Mouse (Mus musculus): Measurements from ENCODE around the gene Rspry1. TPM values are rescaled to one million over a fixed set of nuclear protein-coding genes. Genes with fewer than 3 reads are reported as not detected.

Gene Rspry1
- total and polyA plus RNA-seq, 2 experiments from 2014 or later, result 31.4 to 36.1 TPM

- TF ChIP-seq CTCF (IDR thresholded peaks at IDR 0.05; ENCODE audit: low read depth), result no peak
- H3K27ac ChIP-seq, result no peak overlapping the region
- no peak overlapping the region for H3K4me2 ChIP-seq (ENCODE audit: low read depth, low read length)
- no peak for ATAC-seq
- no peak overlapping the region for H3K4me3 ChIP-seq (ENCODE audit: low read length)
- H3K9me3 ChIP-seq (ENCODE audit: low read length), result no peaks in the 10 kb centered on the region
- peaks cover 49% of the 10 kb centered on the region for H3K36me3 ChIP-seq (ENCODE audit: insufficient read depth, low read length)
- no peaks in the 10 kb centered on the region for H3K27me3 ChIP-seq (ENCODE audit: insufficient read depth, low read length)
- H3K4me1 ChIP-seq (ENCODE audit: insufficient read depth, low read length), result no peaks in the 10 kb centered on the region
- H3K9ac ChIP-seq (replicated peaks; ENCODE audit: low read length), result no peak overlapping the region
- no peak for DNase-seq (ENCODE audit: low spot score)
Measured at GRCm38 (mm10) chr8:94634211-94634610, 32.5 kb downstream of the Rspry1 start.

- no peak overlapping the region for H3K27ac ChIP-seq
- peaks cover 60% of the 10 kb centered on the region for H3K36me3 ChIP-seq (ENCODE audit: insufficient read depth, low read length)
- no peaks in the 10 kb centered on the region for H3K4me1 ChIP-seq (ENCODE audit: insufficient read depth, low read length)
- WGBS, result 92% methylated on average over 2 of the region's 2 CpGs
- no peaks in the 10 kb centered on the region for H3K9me3 ChIP-seq (ENCODE audit: low read length)
- no peak overlapping the region for H3K9ac ChIP-seq (replicated peaks; ENCODE audit: low read length)
- H3K4me2 ChIP-seq (ENCODE audit: low read depth, low read length), result no peak overlapping the region
- no peak overlapping the region for H3K4me3 ChIP-seq (ENCODE audit: low read length)
- TF ChIP-seq CTCF (IDR thresholded peaks at IDR 0.05; ENCODE audit: low read depth), result no peak
- DNase-seq (ENCODE audit: low spot score) (no peak), ATAC-seq (no peak)
- no peaks in the 10 kb centered on the region for H3K27me3 ChIP-seq (ENCODE audit: insufficient read depth, low read length)
Measured at GRCm38 (mm10) chr8:94641183-94641582, 39.4 kb downstream of the Rspry1 start.

DNA sequence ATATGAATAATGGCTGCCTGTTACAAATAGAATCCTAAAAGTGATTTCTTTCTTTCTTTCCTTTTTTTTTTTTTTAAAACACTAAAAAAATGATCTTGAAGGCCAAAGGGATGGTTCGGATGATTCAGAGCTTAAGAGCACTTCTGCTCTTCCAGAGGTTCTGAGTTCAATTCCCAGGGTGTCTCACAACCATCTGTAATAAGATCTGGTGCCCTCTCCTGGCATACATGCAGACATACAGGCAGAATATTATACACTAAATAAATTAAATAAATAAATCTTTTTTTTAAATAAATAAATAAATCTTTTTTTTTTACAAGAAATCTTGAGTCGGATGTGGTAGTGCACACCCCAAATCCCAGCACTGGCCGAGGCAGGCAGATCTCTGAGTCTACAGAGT, 40.2 kb downstream of the Rspry1 start:
- ATAC-seq (no peak), DNase-seq (ENCODE audit: low spot score) (peak; percentile 6)
- no peak overlapping the region for H3K27ac ChIP-seq
- no peak overlapping the region for H3K4me2 ChIP-seq (ENCODE audit: low read depth, low read length)
- H3K4me3 ChIP-seq (ENCODE audit: low read length), result no peak overlapping the region
- no peak for TF ChIP-seq CTCF (IDR thresholded peaks at IDR 0.05; ENCODE audit: low read depth)
- no peaks in the 10 kb centered on the region for H3K4me1 ChIP-seq (ENCODE audit: insufficient read depth, low read length)
- peaks cover 60% of the 10 kb centered on the region for H3K36me3 ChIP-seq (ENCODE audit: insufficient read depth, low read length)
- 91% methylated on average over 3 of the region's 3 CpGs for WGBS
- no peaks in the 10 kb centered on the region for H3K27me3 ChIP-seq (ENCODE audit: insufficient read depth, low read length)
- H3K9ac ChIP-seq (replicated peaks; ENCODE audit: low read length), result no peak overlapping the region
- no peaks in the 10 kb centered on the region for H3K9me3 ChIP-seq (ENCODE audit: low read length)

DNA sequence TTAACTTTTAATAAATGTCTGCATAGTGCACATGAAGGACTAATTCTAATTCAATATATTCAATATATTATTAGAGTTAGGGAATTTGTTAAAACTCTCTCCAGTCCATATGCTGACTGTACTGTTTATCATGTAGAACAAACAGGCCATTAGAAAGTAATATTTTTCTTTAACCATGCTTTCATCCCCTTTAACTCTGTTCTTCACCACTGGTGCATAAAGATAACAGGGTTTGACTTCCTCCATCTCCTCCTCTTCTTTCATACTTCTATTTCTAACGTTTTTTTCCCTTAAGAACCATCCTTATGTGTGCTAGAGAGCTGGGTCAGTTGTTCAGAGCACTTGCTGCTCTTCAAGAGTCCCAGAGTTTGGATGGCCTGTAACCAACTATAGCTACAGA, 43.5 kb downstream of the Rspry1 start:
- DNase-seq (ENCODE audit: low spot score), result no peak
- Histone ChIP-seq H3K9ac (replicated peaks; ENCODE audit: low read length) (no peak overlapping the region), H3K9me3 (ENCODE audit: low read length) (no peaks in the 10 kb centered on the region), H3K27ac (no peak overlapping the region), H3K27me3 (ENCODE audit: insufficient read depth, low read length) (no peaks in the 10 kb centered on the region), H3K4me2 (ENCODE audit: low read depth, low read length) (no peak overlapping the region), H3K4me3 (ENCODE audit: low read length) (no peak overlapping the region), H3K4me1 (ENCODE audit: insufficient read depth, low read length) (no peaks in the 10 kb centered on the region), H3K36me3 (ENCODE audit: insufficient read depth, low read length) (peaks cover 42% of the 10 kb centered on the region)
- ATAC-seq, result no peak
- 64% methylated on average over 1 of the region's 1 CpGs for WGBS
- no peak for TF ChIP-seq CTCF (IDR thresholded peaks at IDR 0.05; ENCODE audit: low read depth)

- WGBS, result 84% methylated on average over 3 of the region's 3 CpGs
- H3K27ac ChIP-seq, result no peak overlapping the region
- no peak for ATAC-seq
Measured at GRCm38 (mm10) chr8:94646165-94646564, 44.4 kb downstream of the Rspry1 start.

GRCm38 (mm10) chr8:94649496-94649895, 47.8 kb downstream of the Rspry1 start:
- H3K27me3 ChIP-seq (ENCODE audit: insufficient read depth, low read length), result no peaks in the 10 kb centered on the region
- H3K36me3 ChIP-seq (ENCODE audit: insufficient read depth, low read length), result peaks cover 43% of the 10 kb centered on the region
- no peak overlapping the region for H3K4me3 ChIP-seq (ENCODE audit: low read length)
- no peak overlapping the region for H3K9ac ChIP-seq (replicated peaks; ENCODE audit: low read length)
- no peaks in the 10 kb centered on the region for H3K9me3 ChIP-seq (ENCODE audit: low read length)
- H3K4me1 ChIP-seq (ENCODE audit: insufficient read depth, low read length), result no peaks in the 10 kb centered on the region
- WGBS, result 35% methylated on average over 3 of the region's 3 CpGs
- H3K27ac ChIP-seq, result no peak overlapping the region
- TF ChIP-seq CTCF (IDR thresholded peaks at IDR 0.05; ENCODE audit: low read depth), result no peak
- ATAC-seq (no peak), DNase-seq (ENCODE audit: low spot score) (no peak)
- no peak overlapping the region for H3K4me2 ChIP-seq (ENCODE audit: low read depth, low read length)

More at GRCm38 (mm10) chr8:94646165-94646564, 44.4 kb downstream of the Rspry1 start:
- no peaks in the 10 kb centered on the region for H3K27me3 ChIP-seq (ENCODE audit: insufficient read depth, low read length)
- no peak for DNase-seq (ENCODE audit: low spot score)
- no peak overlapping the region for H3K9ac ChIP-seq (replicated peaks; ENCODE audit: low read length)
- peaks cover 32% of the 10 kb centered on the region for H3K36me3 ChIP-seq (ENCODE audit: insufficient read depth, low read length)
- H3K4me3 ChIP-seq (ENCODE audit: low read length), result no peak overlapping the region
- no peaks in the 10 kb centered on the region for H3K4me1 ChIP-seq (ENCODE audit: insufficient read depth, low read length)
- H3K9me3 ChIP-seq (ENCODE audit: low read length), result no peaks in the 10 kb centered on the region
- no peak overlapping the region for H3K4me2 ChIP-seq (ENCODE audit: low read depth, low read length)
- TF ChIP-seq CTCF (IDR thresholded peaks at IDR 0.05; ENCODE audit: low read depth), result no peak

DNA sequence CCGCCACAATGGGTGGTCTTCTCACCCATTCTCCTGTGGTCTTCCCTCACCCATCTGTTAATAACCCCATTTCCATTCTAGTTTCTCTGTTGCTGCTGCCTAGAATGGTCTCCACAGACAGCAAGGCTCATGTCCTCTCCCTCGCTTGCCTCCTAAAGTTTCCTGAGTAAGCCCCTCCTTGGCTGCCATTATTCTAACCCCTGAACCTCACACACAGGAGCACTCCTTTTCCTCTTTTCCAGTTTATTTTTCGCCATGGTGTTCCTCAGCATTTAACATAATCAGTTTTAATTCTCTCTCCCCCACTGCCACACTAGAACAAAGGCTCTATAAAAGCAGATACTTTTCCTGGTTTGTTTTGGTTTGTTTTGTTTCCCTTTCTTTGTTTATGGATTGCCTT, 51.2 kb downstream of the Rspry1 start:
- H3K36me3 ChIP-seq (ENCODE audit: insufficient read depth, low read length), result peaks cover 27% of the 10 kb centered on the region
- no peaks in the 10 kb centered on the region for H3K9me3 ChIP-seq (ENCODE audit: low read length)
- no peak for TF ChIP-seq CTCF (IDR thresholded peaks at IDR 0.05; ENCODE audit: low read depth)
- no peaks in the 10 kb centered on the region for H3K4me1 ChIP-seq (ENCODE audit: insufficient read depth, low read length)
- 87% methylated on average over 3 of the region's 3 CpGs for WGBS
- H3K4me2 ChIP-seq (ENCODE audit: low read depth, low read length), result no peak overlapping the region
- no peak overlapping the region for H3K27ac ChIP-seq
- no peak overlapping the region for H3K4me3 ChIP-seq (ENCODE audit: low read length)
- H3K27me3 ChIP-seq (ENCODE audit: insufficient read depth, low read length), result no peaks in the 10 kb centered on the region
- H3K9ac ChIP-seq (replicated peaks; ENCODE audit: low read length), result no peak overlapping the region
- ATAC-seq (no peak), DNase-seq (ENCODE audit: low spot score) (no peak)
